Mouse (Mus musculus) kidney, adult 9 months (tissue): ENCODE measurements around the gene Rprml.

Experiments
- DNase-seq: peaks from one replicate; pipeline ENCODE4 v3.0.0; 2022

Rprml gene

DNA sequence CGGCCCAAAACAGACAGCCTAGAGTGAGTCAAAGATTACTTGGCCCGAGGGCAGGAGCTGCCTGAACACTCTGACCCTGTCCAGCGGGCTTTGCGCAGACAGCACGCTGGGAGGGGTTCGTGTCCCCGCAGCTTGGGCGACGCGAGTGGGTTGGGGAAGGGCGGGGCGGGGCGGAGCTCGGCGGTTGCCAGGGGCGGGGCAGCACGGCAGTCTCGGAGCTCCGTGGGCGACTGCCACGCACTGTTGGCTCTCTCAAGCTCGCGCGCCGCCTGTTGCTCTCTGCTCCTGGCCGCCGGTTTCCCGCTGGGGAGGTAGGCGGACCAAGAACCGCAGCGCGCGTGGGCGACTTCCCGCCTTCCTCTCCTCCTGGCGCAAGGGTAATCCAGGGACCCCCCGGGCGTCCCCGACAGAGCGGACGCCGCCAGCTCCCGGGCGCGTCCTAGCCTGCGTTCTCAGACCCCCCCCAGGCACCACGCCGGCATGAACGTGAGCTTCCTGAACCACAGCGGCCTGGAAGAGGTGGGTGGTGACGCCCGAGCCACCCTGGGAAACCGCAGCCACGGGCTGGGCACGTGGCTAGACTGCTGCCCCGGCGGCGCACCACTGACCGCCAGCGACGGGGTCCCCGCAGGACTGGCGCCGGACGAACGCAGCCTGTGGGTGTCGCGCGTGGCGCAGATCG, at the start of gene Rprml:
Gene Rprml, plus strand, starts transcription at position 270 of the 682 bp plus-strand sequence.
- DNase-seq = no peak

DNA sequence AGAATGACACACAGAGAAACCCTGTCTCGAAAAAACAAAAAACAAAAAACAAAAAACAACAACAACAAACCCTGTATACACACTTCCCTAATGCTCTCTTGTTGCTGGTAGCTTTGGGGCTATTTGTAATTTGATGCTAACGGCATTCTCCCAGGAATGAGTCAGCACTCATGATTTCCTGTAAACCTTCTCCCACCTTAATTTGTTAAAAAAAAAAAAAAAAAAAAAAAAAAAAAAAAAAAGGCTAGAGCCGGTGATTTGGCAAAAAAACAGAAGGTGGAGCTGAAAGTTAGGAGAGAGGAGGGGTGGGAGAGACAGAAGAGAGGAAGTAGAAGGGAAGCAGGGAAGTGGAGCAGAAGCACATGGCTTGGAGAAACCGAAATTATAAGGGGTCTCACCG, 42.8 kb upstream of the Rprml start:
- DNase-seq = no peak

DNA sequence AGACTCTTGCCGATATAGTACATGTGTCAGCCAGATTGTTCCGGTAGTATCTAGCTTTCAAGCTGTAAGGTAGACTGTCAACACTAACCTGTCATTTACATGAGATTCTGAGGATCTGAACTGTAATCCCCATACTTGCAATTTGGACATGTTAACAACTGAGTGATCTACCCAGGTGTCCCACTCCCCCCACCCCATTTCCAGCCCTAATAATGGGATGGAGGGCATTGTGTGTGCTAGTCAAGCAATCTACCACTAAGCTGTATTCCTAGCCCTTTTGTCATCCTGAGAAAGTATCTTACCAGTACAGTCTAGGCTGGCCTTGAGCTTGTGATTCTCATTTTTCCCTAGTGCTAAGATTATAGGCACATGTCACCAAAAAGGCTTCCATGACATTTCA, 38.6 kb upstream of the Rprml start:
- DNase-seq = no peak

DNA sequence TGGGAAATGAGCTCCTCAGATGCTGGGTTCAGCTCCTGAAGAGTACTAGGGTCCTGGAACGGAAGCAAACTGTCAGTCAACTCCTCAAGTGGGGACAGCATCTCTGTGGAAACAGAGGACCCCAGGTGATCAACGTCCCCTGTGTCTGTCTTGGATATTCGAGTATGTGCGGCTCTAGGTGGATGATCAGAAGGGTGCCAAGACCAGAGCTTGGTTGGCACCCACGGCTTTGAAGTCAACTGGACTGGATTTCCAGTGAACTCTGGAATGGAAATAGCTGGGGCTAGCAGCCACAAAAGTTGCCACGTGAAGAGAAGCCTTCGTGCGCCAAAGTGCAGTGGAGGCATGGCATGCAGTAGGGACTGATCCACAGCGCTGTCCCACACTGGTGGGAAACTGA, 28.3 kb upstream of the Rprml start, which contains the start of gene Gm884:
Gene Gm884, minus strand, starts transcription at position 101 of the 400 bp plus-strand sequence.
- no peak for DNase-seq

DNA sequence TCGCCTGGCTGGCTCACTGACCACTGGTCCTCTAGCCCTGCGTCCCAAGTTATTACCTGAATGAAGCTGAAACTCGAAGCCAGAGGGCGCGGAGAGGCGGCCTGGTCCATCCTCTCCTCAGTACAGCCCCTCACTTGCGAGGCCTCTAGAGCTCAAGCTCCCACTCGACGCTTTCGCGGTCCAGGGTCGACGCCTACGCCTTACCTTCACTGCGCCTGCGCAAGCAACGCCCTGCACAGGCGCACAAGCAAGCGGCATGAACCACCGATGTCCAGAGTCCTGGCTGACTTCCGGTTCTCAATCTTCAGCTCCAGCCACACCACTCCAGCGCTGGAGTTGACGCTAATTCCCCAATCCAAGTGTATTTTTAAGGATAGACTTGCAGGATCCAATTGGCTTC, 21.9 kb upstream of the Rprml start:
- DNase-seq = no peak

DNA sequence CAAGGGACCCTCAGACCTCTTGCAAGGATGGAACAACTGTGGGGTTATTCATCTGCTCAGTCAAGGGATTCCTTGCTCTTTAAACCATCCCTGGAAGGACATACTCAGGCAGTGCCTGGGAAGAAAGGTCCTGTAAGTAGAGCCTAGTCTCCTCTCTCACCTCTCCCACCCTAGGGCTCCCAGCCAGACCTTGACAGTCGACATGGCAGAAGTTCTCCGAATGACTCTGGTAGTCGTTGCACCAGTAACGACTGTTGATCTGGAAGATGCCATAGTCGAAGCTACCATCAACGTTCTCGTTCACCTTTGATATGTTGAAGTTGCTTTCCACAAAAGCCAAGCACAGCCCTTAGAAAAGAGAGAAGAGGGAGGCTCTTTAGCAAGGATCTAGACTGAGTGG, 14.6 kb upstream of the Rprml start:
- no peak for DNase-seq

DNA sequence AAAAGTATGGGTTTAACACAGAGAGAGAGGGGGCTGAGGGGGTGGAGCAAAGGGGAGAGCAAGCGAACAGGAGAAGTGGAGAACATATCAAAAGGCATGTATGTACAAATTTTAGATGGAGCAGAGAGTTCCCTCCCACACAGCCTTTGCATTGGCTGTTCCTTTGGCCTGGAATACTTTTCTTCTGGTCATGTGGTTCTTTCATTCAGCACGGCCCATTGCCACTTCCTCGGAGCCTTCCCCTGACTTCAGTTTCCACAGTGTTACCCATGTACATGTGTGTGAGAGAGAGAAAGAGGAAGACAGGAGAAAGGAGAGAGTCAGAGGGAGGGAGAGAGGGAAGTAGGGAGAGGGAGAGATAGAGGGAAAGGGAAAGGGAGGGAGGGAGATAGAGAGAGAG, 13.9 kb upstream of the Rprml start:
- no peak for DNase-seq

DNA sequence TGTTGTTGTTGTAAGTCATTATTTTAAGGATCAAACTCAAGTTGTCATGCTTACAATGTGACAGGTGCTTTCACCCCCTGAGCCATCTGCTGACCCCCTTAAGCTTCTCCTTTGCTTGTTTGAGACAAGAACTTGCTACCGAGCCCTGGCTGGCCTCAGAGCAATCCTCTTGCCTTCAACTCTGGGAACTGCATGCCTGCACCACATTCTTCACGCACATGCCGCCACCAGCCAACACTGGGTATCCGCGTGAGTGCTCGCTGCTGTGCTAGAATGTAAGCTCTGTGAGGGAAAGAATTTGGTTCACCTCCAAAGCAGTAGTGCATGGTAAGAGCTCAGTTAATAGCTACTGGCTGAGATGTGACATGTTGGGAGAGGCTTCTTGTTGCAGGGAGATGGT, 13.1 kb upstream of the Rprml start:
- no peak for DNase-seq

DNA sequence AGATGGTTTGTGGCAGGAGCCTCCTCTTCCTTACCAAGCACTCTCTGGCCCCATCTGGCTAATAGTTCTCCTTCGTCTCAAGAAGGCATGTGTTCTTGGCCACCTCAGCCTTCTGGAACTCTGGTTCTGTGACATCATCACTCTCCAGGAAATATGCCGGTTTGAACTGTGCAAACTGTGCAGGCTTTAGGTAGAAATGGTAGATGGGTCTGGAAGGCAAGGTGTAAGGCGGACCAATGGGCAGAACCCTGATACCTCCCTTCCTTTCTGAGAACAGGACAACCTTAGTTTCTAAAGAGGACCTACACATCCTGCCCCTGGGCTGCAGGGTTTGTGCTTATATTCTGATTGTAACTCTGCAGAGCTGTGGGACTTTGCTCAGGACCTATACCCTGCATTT, 10.6 kb upstream of the Rprml start, which contains the start of gene Lyzl6:
Gene Lyzl6, minus strand, starts transcription at position 101 of the 400 bp plus-strand sequence.
- DNase-seq = no peak

DNA sequence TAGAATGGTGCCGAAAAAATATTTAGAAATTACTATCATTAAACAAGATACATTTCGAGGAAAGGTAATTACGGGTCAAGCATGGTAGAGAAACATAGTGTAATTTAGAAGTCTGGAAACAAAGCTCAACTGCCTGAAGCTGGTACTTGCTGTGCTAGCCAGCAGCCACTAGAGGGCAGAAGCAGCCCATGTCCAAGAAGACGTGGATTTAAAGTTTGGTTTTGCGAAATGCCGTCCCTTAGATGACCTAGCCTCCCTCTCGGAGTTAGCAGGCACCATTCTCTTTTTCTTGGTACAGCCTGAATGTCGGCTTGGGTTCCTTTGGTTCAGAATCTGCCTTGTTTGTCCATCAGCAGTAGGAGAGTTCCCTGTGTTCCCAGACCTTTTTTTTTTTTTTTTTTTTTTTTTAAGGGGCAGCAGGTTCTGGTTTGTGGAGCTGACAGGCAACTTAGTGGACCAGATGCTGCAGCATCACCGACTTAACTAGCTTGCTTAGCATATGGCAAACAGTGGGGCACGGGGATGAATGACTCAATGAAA, 9.9 kb upstream of the Rprml start:
- DNase-seq = peak; percentile 47

DNA sequence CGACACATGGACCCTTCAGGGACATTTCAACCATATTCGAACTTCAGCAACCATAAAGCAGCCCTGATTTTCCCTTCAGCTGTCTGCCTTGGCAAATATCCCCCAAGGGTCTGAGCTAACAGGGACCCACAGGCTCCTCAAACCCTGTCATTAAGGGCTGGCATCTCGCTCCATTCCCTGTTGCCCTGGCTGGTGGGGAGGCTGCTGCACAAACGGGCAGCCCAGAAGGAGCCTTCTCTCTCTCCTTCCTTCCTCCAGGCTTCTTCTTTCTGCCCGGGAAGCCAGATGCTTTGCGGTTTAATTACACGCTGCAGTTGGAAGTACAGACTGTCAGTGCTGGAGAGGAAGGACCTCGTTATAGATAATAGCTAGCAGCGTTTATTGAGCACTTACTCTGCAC, 6.2 kb upstream of the Rprml start:
- no peak for DNase-seq

DNA sequence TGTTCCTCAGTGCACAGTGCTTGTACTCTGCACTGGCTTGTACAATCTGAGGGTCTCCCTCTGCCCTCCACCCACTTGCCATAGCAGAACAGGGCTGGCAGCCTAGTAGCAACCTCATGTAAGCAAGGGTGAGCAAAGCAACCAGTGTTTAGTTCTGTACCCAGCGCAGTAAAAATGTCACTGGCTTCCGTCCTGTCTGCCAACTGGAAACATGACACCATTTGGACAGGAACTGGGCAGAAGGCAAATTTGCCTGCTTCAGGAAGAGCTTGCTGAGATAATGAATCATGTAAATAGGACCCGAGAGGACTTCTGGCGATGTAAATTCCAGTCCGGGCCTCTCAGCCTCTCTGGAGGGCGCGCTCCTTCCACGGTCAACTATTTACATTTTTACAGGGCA, 3.6 kb upstream of the Rprml start:
- no peak for DNase-seq

DNA sequence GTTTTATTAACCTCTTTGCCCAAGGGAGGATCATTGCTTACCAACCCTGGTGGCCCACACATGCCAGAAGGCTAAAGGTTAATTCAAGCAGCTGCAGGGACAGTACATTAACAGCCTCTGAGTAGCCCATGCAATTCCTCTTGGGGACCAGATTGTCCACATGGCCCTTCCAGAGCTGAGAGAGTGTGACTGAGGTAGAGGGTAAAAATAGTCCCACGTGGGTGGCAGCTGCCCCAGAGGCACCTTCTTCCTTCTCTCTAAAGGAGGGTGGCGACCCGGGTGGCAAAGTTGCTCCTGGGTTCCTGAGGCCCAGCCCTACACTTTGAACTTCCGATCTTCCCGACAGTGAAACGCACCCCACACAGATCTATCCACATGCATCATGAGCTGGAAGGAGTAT, 3.1 kb upstream of the Rprml start:
- DNase-seq = no peak

DNA sequence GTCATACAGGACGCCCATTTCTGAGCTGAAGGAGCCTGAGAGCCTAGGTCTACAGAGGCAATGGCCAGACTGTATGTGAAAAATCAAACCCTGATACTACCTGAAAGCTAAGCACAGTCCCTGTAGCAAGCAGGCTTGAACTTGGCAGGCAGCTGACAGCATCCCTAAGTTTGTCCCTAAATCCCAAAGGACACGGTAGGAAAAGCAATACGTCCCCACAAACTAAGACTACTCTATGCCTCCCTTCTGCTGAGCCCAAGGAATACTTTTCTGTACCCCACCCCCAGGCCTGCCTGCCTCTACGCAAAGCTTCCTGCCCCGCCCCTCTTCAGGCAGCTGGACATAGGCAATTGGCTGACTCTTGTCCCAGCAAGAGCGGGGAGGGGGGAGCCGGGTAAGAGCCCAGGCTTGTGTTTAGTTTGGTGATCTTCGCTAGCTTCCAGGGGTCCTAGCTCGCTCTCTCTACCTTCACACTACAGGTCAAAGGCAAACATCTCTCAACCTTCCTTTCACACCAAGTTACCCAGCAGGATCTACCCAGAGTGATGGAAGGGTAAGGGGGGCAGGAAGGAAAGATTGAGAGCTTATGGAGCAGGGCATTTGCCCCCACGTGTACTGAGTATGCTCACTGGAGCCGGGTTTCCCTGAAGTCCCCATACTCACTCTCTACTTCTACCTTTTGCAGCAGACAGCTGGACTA, 1.3 kb upstream of the Rprml start:
- DNase-seq = no peak

DNA sequence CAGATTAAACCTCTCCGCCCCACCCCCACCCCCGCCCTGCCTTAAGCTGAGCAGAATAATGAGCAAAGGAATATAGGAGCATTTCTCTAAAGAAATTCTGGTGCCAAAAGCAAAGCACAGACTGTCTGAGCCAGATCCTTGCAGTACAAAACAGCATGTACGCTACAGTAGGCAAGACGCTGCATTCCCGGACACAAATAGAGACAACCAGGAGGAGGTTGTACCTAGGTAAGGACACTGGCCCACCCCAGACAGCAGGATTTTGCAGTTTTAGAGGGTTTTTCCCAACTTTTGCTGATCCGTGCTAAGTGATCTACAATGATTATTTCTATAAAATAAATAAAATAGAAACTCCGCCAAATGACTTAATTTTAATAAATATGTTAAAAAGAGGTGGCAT, 714 bp upstream of the Rprml start:
- no peak for DNase-seq

DNA sequence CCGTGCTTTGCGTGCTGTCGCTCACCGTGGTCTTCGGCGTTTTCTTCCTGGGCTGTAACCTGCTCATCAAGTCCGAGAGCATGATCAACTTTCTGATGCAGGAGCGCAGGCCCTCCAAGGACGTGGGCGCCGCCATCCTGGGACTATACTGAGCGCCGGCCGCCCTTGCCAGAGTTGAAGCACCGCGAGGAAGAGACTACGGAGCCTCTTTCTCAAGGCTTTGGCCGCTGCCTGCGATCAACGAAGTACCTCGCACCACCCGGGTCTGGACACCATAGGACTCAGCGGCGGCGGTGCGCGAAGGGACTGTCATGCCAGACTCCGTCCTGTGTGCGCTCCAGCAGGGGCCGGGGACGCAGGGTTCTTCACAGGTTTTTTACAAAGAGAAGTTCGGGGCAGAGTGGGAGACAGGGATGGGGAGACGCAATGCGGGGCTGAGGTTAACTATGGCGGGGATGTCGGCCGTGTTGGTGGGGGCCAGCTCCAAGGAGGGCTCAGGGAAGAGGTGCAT, 668 bp downstream of the Rprml start:
- DNase-seq = no peak

DNA sequence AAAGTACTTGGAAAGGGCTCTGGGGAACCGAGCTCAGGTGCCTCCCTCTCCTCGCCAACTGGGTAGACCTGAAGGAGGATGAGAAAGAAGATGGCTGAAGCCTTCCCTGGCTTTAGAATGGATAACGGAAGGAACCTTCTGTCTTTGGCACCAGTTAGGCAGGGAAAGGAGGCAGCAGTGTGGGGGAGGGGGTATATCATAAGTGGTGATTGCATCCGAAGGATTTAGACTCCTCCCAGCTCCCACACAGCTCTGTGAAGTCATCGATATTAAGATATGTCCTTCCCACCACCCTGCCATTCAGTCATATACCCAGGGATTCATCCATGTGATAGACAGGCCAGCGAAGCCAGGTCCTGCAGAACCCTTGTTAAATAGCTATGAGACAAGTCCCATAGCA, 2.1 kb downstream of the Rprml start:
- DNase-seq = no peak

DNA sequence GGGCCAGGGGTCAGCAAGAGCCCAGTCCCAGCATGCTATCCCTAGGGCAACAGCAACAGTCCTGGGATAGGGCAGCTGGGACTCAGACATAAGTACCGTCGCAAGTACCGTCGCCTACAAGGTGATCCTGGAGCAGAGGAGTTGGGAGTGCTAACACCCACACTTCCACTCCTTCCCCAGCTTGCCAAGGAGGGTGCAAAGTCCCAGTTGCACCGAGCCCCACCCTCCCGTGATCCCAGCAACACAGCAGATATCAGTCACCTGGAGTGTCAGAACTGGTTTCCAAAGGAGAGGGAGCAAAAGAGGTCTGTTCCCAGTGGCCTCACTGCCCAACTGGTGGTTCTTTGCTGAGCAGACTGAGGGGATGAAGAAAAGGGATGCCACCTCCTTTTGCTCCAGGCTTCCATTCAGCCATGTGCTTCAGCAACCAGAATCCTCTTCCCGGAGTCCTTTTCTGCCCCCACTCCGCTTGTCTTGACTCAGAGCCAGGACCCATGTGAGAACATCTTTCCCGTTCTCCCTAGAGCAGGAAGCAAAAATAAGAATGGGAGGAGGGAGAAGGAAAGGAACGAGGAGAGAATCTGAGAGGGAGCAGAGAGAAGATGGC, 4.1 kb downstream of the Rprml start:
- DNase-seq = no peak

DNA sequence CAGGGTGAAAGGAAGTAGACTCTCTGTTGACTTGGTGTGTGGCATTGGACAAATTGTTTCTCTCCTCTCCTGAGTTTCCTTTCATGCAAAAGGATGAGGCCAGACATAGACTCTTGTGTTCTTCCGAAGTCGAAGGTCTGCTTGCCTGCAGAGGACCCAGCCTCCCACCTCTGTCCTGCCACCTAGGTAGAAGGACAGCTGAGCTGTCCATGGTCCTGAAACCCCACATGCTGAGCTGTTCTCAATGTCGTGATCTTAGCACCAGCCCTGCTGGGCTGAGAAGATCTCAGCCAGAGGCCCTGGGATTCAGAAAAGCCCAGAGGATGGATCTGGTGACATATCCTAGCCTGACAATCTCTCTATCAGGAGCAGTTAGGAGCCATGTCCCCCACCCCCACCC, 7.2 kb downstream of the Rprml start:
- DNase-seq = peak; percentile 38

DNA sequence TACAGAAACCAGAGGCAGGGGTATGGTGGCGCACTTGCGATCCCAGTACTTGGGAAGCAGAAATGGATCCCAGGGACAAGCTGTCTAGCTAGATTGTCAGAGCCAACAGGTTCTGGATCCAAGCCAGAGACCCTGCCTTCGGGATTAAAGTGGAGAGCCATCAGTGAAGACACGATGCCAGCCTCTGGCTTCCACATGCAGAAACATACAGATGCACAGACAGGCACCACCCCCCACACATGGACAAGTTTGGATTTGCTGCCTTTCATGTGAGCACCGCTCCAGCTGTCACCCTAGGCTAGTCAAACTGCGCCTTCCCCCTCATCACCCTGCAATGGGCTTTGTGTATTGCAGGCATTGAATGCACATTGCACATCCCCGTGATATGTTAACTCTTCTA, 8.8 kb downstream of the Rprml start:
- no peak for DNase-seq

DNA sequence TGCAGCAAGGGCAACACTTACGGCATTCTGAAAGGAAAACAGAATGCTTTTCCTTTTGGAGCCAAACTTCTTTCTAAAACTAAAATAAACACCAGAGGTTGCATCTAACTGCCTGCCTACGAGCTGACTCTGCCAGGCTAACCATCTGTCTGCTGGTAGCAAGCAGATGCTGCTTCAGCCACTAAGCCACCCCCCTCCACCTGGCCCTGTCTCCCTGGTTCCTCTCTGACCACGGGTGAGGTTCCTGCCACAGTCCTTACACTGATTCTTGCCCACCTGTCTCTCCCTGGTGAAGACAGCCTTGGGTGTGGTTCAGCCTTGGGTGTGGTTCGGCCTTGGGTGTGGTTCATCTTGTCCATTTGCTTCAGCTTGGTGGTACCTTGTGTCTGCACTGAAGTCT, 12.5 kb downstream of the Rprml start:
- DNase-seq = no peak

DNA sequence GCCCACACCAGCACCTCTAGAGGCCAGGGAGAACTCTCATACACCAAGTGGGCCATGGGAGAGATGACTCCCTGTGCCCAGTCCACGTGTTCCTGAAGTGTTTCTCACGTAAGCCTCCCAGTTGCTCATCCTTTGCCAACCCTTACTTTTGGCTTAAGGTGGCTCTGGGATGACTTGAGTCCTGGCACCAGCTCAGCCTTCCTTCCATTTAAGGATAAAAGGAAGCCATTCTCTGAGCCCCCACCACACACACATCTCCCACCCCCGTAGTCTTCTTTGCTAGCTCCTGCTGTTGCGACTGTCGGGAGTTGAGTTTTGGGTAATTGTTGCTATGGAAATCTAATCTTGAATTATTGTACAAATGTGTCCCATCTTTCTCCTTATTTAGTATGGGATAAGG, 13.2 kb downstream of the Rprml start:
- no peak for DNase-seq

DNA sequence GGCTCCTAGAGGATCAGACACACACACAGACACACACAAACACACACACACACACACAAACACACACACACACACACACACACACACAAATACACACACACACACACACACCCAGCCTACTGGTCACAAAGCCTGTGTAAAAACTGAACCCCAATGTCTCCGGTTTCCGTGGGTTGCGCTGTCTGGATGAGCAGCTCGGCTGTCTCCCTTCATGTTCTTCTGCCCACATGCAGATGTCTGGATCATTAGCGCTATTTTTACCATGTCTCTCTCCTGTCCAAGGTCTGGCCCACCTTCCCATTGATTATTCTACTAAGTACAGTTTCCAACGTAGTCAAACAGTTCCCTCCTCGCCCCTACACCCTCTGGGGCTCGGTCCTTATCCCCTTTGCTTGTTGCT, 13.7 kb downstream of the Rprml start:
- DNase-seq = no peak

DNA sequence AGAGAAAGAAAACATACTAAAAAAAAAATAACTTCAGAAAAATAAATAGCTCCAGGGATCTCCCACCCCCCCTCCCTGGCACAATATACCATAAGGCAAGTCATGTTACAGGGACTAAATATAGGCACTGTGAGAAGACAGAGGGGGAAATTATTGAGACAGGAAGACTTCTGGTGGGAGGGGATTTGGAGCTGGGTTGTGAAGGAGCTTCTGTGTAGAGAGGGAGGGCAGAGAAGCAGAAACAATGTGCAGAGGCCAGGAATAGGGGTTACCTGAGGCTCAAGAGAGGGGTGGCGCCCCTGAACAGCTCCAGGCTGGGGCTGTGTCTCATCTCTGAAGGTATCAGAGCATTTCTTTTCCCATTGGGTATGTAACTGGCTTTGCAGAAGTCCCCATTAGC, 16.3 kb downstream of the Rprml start:
- DNase-seq = no peak
